Mouse (Mus musculus) ZHBTc4 (cell line): Measurements from ENCODE around the gene Mnat1.

ENCODE experiments used
- DNase-seq: peaks from one replicate; pipeline ENCODE4 v3.0.0-alpha.2; 2011; ENCODE audit warnings: low read depth, low spot score

Gene Mnat1

DNA sequence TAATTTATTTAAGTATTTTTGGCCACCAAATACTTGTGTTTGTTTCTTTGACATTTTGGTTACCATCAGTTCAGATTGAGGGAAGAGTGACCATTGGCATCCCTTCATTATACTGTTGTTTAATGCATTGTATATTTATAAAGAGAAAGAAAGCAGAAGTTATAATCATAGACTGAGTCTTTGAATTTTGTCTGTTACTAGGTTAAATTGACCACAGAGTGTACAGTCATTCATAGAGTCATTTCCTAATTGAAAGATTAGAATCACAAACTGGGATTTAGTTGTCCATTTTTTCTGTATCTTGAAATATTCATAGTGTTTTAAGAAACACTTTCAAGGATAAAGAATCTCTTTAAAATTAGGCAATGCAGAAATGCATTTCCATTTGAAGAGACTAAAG is 108.0 kb downstream of the Mnat1 start:
- DNase-seq = no peak

DNA sequence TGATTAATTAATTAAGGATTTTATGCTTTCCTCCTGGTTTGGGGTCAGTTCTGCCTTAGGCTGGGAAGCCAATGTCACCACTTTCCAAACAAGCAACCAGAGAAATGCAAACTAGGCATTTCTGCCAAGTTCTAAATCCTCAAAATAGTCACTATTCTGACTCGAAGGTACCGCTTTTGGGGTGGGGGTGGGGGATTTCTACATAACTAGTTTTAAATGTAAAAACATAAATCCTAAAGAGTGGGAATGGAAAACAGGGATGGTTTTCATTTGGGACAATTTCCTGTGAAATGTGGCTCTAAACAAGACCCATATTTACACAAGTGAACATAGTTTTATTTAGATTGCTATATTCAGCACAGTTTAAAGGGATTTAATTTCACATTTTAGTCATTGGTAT is 109.1 kb downstream of the Mnat1 start:
- DNase-seq = no peak

DNA sequence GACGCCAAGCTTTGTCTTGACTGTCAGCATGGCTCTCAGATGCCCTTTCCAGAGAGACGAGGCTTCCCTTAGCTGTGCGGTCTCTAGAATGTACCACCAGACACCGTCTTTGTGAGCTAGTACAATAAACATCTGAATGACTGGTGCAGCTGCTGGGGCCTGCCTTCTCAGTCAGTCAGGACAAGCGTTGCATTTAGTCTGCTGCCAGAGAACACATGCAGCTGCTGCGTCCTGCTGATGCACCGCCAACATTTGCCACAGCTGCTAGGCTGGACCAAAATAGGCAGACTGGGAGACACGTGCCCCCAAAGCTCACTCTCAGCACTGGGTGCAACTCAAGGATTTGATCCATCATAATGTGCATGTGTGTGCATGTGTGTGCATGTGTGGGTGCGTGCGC is 118.4 kb downstream of the Mnat1 start:
- no peak for DNase-seq

GRCm38 (mm10) chr12:73245687-73246086 is 122.2 kb downstream of the Mnat1 start:
- DNase-seq = no peak

DNA sequence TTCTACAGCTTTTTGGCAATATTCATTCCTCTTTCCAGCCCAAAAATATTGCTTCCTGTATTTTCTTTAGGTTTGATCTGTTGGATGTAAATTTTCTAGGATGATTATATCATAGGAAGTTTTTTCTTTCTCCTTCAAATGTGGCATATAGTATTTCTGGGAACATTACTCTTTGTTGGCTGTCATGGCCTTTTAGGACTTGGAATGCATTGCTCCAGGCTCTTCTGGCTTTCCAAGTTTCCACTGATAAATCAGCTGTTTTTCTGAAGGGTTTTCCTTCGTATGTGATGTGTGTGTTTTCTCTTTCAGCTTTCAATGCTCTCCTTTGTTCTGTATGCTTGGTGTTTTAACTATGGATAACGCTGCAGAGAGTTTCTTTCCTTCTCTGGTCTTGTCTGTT is 131.5 kb downstream of the Mnat1 start:
- DNase-seq = no peak

DNA sequence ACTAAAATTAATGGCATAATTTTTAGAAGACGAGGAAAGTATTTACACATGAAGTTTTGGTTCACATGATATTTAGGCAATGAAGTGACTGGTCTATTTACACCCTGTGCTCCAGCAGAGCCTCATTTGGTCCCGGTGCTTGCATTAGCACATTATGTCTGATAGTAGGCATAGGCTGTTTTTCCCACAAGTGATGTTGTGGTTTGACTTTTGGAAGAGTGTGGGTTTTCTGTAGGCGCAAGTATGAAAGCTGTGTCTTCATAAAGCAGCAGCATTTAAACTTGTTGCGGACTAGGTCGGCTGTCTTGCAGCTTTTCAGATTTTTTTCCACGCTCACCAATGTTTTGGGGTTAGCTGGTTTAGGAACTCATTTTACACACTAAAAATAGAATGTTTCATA is 135.8 kb downstream of the Mnat1 start:
- DNase-seq = no peak

DNA sequence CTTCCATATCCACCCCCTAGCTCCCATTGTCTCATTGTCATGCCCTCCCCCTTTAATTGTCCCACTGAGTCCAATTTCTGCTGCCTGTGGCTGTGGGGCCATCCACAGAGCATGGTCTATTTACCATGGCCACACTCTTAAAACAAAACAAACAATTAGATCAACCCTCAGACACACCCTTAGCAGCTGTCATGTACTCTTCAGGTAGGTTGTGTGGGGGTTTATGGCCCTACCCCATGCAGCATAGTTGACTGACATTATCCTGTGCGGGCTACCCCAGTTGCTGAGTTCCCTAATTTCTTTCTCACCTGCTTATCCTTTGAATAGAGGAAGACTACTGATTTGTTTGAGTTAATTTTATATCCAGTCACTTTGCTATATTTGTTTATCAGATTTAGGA is 136.8 kb downstream of the Mnat1 start:
- DNase-seq = no peak

DNA sequence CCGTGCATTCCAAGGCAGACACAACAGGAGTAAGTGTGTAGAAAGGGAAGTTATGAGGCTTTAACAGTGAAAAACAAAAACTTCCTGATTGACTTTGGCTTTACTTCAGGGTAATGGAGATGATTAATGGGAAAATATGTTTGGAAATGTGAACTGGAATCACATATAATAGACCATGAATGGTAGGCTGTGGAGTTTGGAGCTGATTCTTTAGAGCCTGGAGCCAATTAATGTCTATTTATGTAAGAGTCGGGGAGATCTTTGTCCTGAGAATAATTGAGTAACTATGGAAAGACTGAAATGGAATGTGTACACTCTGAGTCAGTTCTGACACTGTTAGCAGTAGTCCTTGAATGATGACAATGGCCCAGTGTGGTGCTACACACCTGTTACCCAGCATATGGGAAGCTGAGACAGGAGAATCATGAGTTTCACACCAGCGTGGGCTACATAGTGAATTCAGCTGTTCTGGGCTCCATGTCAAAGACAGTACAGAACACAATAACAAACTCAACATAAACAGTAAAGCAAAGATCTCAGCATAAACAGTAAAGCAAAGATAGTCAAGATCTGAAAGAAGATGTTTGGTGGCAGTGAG is 142.0 kb downstream of the Mnat1 start:
- DNase-seq = no peak

- no peak for DNase-seq
Observed at GRCm38 (mm10) chr12:73266597-73266996, 143.1 kb downstream of the Mnat1 start.

DNA sequence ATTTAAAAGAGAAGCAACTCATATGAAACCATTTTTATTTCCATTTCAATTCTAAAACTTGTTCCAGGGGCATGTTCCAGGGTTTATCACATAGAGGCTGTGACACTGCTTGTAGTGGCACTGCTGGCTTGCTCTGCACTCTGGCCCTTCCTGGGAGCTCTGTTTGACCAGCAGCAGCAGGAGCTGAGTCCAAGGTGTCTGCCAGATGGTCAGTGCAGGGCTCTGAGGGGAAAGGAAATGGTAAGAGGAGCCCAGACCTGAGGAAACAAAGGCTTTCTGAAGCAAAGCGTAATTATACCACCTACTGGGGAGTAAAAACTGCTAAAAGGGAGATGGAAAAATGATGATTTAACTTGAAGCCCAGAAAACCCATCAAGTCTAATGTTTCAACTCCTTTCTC is 145.0 kb downstream of the Mnat1 start:
- DNase-seq = no peak

GRCm38 (mm10) chr12:73269531-73269930 is 146.0 kb downstream of the Mnat1 start:
- DNase-seq = no peak

DNA sequence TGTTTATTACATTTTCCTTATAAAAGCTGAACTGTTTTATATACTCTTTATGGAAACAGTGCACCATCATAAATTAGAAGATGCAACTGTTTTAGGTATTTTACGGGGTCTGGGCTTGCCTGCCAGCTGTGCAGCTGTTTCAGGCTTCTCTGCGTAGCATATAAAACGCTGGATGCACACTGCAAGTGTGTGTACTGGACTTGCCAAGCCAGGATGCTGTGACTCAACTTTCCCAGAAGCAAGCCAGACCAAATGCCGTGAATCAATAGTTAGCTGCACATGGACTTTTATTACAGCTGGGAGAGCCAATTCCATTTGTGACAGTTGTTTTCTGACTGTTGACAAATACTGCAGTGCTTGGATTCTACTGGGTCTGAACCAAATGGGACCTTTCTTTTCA is 146.4 kb downstream of the Mnat1 start:
- no peak for DNase-seq

- no peak for DNase-seq
Observed at GRCm38 (mm10) chr12:73274921-73275320, 151.4 kb downstream of the Mnat1 start.

- DNase-seq = peak; percentile 96
Observed at GRCm38 (mm10) chr12:73286287-73287092, 163.0 kb downstream of the Mnat1 start, which contains the start of the genes Trmt5 and Slc38a6. Trmt5 (minus strand) TSS chr12:73286710. Slc38a6 (plus strand) TSS chr12:73286779.

DNA sequence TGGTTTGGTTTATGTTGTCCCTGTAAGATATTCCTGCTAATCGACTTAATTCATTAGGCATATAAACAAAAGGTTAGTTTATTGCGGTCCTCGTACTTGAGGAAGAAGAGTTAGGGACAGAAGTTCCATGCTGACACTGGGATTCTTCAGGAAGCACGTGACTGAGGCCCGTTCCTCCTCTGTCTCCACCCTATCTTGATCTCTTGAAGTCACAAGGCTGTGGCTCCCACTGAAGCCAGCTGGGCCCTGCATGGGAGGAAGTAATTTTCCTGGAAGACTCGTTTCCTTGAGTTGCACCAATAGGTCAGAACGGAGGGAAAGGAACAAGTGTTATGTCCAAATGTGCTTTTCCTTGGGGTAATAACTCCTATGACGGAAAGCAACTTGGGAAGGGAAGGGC is 164.1 kb downstream of the Mnat1 start:
- DNase-seq = peak; percentile 29

DNA sequence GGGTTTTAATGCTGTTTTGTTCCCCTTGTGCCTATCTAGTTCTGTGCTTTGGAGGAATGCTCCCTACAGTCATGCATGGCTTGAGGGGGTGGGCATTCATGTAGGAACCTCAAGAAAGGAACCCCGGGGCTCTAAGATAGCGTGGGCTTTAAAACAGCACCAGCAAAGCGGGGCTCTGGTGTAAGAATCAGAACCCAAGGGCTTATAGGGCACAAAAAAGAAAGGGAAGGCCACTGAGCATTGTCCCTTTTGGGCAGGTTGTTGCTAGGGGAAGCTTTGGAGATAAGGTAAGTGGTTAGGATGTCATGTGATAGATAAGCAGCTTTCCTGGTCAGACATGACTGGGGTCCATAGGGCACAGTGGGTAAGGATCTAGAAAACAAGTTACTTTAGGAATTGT is 165.1 kb downstream of the Mnat1 start:
- DNase-seq = no peak

GRCm38 (mm10) chr12:73294884-73295283 is 171.4 kb downstream of the Mnat1 start:
- DNase-seq = peak; percentile 25

DNA sequence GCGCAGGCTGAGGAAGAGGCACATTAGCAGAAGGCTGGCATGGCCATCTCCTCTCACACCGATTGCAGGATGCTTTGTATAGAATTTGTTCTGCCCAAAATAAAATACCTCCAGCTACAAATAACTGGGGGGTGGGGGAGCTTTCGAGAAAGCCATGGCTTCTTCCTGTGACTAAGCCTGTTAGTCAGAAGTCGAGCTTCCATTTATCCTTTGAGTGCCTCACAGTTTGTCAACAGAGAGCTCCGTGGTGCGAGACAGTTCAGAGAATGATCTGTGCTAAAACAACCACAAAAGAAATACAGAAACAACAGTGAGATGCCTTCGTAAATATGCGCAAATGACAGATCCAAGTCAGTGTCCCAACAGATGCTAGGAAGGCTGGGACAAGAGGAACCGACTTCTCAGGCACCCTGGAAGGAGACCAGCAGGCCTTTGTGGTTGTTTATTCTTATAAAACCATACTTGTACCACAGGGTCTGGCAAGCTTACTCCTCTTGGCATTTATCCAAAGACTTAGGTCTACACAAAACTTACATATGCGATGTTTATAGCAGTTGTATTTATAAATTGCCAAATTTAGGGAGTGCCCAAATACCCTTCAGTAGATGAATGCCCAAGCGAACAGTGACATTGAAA is 172.1 kb downstream of the Mnat1 start:
- no peak for DNase-seq

DNA sequence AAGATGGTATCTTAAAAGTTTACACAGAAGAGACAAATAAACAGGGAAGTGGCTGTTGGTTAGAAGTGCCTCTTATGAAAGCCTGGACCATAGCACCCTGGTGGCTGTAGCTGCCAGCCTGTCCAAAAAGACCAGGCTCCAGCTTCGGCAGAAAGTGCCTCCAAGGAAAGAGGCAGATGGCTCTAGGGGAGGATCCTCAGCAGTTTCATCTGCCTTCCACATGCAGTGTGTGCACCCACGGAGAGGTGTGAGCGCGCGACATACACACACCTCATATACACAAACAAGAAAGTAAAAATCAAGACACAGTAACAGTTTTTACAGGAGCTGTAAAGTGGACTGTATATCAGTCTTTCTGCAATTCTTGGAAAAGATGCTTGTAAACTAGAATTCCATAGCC is 175.1 kb downstream of the Mnat1 start:
- DNase-seq = no peak

- no peak for DNase-seq
Observed at GRCm38 (mm10) chr12:73300531-73300930, 177.0 kb downstream of the Mnat1 start.

- no peak for DNase-seq
Observed at GRCm38 (mm10) chr12:73304636-73305035, 181.1 kb downstream of the Mnat1 start.

- no peak for DNase-seq
Observed at GRCm38 (mm10) chr12:73307750-73308149, 184.2 kb downstream of the Mnat1 start.

GRCm38 (mm10) chr12:73308711-73309110 is 185.2 kb downstream of the Mnat1 start:
- DNase-seq = no peak
